In genomic region chr1:137617513-137617912, GRCm38 (mm10) we compare ENCODE assay signal across 8 mouse cellular contexts.
DNase-seq lines count a peak whose midpoint lies in the region; ATAC-seq and TF ChIP-seq lines count a peak whose summit lies in the region.
"Had no signal": no experiment of that assay in that cellular context is flagged by ENCODE, and none has a peak within 500 bp of the region (broad histone marks: within the 10 kb centered on the region; RNA-seq: fewer than 3 reads in every experiment).

No protein-coding gene starts in this region.

- H3K36me3 ChIP-seq in heart, embryonic 14.5 days (ENCODE audit: control insufficient read depth, insufficient read depth, low read length), result no peaks in the 10 kb centered on the region
- H3K36me3 ChIP-seq: midbrain, embryonic 15.5 days had no signal

- no peak overlapping the region for H3K9ac ChIP-seq in heart, embryonic 14.5 days (ENCODE audit: low read length)
- H3K9ac ChIP-seq: midbrain, embryonic 15.5 days had no signal

- 16% methylated on average over 5 of the region's 5 CpGs for WGBS in heart, embryonic 14.5 days

- peaks cover 2 to 11% of the 10 kb centered on the region in 2 experiments for H3K4me1 ChIP-seq in heart, embryonic 14.5 days (ENCODE audit: control insufficient read depth in 2 of 2, insufficient read depth in 2 of 2, low read length in 2 of 2)
- H3K4me1 ChIP-seq: midbrain, embryonic 15.5 days had no signal

- H3K4me2 ChIP-seq in heart, embryonic 14.5 days (ENCODE audit: low read length), result peak overlapping the region; percentile 18; the same call in 1 of the 2 replicates
- H3K4me2 ChIP-seq: midbrain, embryonic 15.5 days had no signal

- H3K4me3 ChIP-seq in layer of hippocampus, adult 2 months, result no peak overlapping the region
- H3K4me3 ChIP-seq in heart, embryonic 14.5 days (ENCODE audit: control insufficient read depth in 1 of 2, insufficient read depth in 1 of 2, low read depth in 1 of 2, low read length in 2 of 2), result no peak overlapping the region
- H3K4me3 ChIP-seq: midbrain, embryonic 15.5 days had no signal

- peak; percentile 43 for TF ChIP-seq CTCF in layer of hippocampus, adult 2 months (conservative IDR thresholded peaks at IDR 0.05)

- H3K27me3 ChIP-seq in heart, embryonic 14.5 days (ENCODE audit: control insufficient read depth, insufficient read depth, low read length), result no peaks in the 10 kb centered on the region
- H3K27me3 ChIP-seq: midbrain, embryonic 15.5 days had no signal

- H3K27ac ChIP-seq in layer of hippocampus, adult 2 months, result 0 out of 2 replicates have a peak overlapping the region, but pooled peaks have one; percentile 39
- H3K27ac ChIP-seq in heart, embryonic 14.5 days (replicated peaks in 1 of 2; ENCODE audit: control insufficient read depth in 1 of 2, insufficient read depth in 1 of 2, low read depth in 2 of 2, low read length in 2 of 2), result peak overlapping the region in 1 of 2 experiments; percentile 47; a peak in 2 of 4 replicates
- H3K27ac ChIP-seq: midbrain, embryonic 15.5 days had no signal

- ATAC-seq in heart, embryonic 14.5 days (ENCODE audit: insufficient number of reproducible peaks, insufficient read depth, low FRiP score, low read depth), result no peak; the same call in 1 of the 2 replicates
- ATAC-seq: midbrain, embryonic 15.5 days had no signal

- H3K9me3 ChIP-seq in heart, embryonic 14.5 days (ENCODE audit: control insufficient read depth, low read length), result no peaks in the 10 kb centered on the region
- H3K9me3 ChIP-seq: midbrain, embryonic 15.5 days had no signal

- DNase-seq in layer of hippocampus, adult 2 months (ENCODE audit: low spot score in 2 of 2), result peak; percentile 28 to 30
- DNase-seq in layer of hippocampus, adult 9-10 months (ENCODE audit: low spot score), result no peak
- peak; percentile 23 to 30 for DNase-seq in cerebellum, postnatal 25 days
- DNase-seq in right cerebral cortex, postnatal 14 days, result peak; percentile 19
- no peak for DNase-seq in ovary, postnatal 36 days (ENCODE audit: low spot score)
- no peak for DNase-seq in yolk sac, embryonic 10.5 days (ENCODE audit: low spot score)

Comparison
In these comparisons a context has a peak if more than half of its experiments do, and no peak if none do; other contexts are left out.
1. DNase-seq: peak in layer of hippocampus, adult 2 months (2 of 2), cerebellum, postnatal 25 days (2 of 2) and right cerebral cortex, postnatal 14 days (single experiment); none in layer of hippocampus, adult 9-10 months (single experiment), ovary, postnatal 36 days (single experiment) and yolk sac, embryonic 10.5 days (single experiment).